Mouse (Mus musculus) myocyte (in vitro differentiated cells): ENCODE data around the gene Pfn3.

Source experiments
- MAX ChIP-seq: IDR thresholded peaks from one replicate; pipeline ENCODE4 v1.6.1; 2011; ENCODE audit warnings: low read depth, mild to moderate bottlenecking, control low read depth
- MYOG ChIP-seq, 3 experiments: IDR thresholded peaks; one replicate each; pipeline ENCODE4 v1.6.1; 2011; ENCODE audit warnings: control low read depth in 2 of 3, low read depth in 2 of 3, mild to moderate bottlenecking in 2 of 3; ENCODE audit not compliant: insufficient read length in 2 of 3, control insufficient read depth in 1 of 3, insufficient read depth in 1 of 3
- POLR2A ChIP-seq: IDR thresholded peaks from one replicate; pipeline ENCODE4 v1.6.1; 2011; ENCODE audit warnings: low read depth, mild to moderate bottlenecking, control low read depth, moderate library complexity; ENCODE audit not compliant: insufficient read length
- REST ChIP-seq: IDR thresholded peaks from one replicate; pipeline ENCODE4 v1.6.1; 2011; ENCODE audit warnings: mild to moderate bottlenecking, control low read depth, moderate library complexity; ENCODE audit not compliant: insufficient read depth, insufficient read length
- TCF12 ChIP-seq: IDR thresholded peaks from one replicate; pipeline ENCODE4 v1.6.1; 2011; ENCODE audit warnings: mild to moderate bottlenecking, control low read depth; ENCODE audit not compliant: poor library complexity, insufficient read depth, severe bottlenecking
- USF1 ChIP-seq: IDR thresholded peaks from one replicate; pipeline ENCODE4 v1.6.1; 2011; ENCODE audit warnings: low read depth, mild to moderate bottlenecking, control low read depth, moderate library complexity

DNA sequence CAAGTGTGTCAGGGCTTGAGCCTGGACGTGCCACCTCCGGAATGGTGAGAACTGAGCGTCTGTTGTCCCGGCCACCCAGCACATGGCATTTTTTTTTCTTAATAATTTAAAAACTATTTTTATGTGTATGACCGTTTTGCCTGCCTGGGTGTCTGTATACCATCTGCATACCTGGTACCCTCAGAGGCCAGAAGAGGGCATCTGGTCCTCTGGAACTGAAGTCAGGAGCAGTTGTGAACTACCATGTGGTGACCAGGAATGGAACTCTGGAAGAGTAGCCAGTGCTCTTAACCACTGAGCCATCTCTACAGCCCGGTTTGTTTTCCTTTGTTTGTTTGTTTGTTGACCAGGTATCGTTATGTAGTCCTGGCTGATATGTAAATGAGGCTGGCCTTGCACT, 46.6 kb downstream of the Pfn3 start:
- TF ChIP-seq MAX (no peak), TCF12 (no peak), MYOG (IDR thresholded peaks at IDR 0.05; ENCODE audit: control insufficient read depth in 1 of 3, insufficient read depth in 1 of 3, insufficient read length in 2 of 3, low read depth in 2 of 3) (no peak), POLR2A (no peak), REST (no peak), USF1 (no peak)
